Mouse (Mus musculus) frontal cortex, postnatal 25 days (tissue): ENCODE results near the gene Slc9a9.
"Not testable (repeated sequence)": the region's sequence is repeated elsewhere in the genome, so short reads cannot be mapped to it uniquely, and the experiment has no call there.

Experiments
- DNase-seq, 2 experiments: peaks; one replicate each; pipeline ENCODE4 v3.0.0; 2022; ENCODE audit warnings: low spot score in 2 of 2

Slc9a9 gene

DNA sequence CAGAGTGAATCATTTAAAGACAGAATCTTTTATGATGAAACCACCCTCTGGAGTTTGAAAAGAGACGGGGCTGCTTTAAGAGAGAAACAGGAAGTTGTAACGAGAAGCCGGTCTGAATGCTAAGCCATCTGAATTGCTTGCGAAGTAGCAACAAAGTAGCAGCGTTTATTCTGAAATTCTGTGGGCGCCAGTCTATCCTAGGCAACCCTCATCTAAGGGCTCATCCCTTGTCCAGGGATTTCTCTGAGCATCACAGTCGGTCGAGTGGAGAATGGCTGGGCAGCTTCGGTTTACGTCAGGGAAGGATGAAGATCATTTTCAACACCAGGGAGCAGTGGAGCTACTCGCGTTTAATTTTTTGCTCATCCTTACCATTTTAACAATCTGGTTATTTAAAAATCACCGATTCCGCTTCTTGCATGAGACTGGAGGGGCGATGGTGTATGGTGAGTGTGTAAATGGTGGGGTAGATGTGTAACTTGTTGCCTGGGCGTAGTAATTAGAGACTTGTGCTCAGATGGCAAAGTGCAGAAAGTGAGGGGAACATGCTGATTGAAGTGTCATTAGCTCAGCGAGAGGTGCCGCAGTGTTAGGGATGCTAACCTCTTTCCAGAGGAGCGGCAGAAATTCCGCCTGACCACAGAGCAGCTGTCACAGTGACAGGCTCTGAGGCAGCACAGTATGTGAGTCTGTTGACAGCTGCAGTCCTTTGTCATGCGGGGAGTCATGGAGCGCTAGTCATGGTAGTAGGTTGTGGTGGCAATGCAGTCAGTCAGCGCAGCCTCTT lies at the start of gene Slc9a9:
Gene Slc9a9, plus strand, starts transcription at position 119 of the 787 bp plus-strand sequence.
- peak; percentile 25 to 43 for DNase-seq

GRCm38 (mm10) chr9:94620342-94620741 lies 49.4 kb upstream of the Slc9a9 start:
- no peak for DNase-seq

DNA sequence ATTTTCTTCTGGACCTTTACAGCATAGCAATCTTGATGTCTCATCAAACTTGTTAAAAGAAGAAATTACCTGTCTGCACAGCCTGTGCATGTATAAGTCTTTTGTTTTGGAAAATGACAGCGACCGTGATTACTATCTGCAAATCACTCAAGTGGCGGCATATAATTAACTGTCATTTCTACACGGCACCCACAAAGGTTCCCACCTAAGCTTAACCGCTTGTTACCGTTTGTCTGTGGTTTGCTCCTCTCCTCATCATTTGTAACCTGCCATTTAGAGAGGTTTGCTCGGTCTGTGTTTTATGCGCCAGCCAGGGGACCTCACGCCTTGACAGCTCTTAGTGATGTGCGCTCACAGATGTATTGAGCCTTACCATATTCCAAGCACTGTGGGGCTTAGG lies 48.9 kb upstream of the Slc9a9 start:
- DNase-seq: no peak

GRCm38 (mm10) chr9:94621902-94622301 lies 47.8 kb upstream of the Slc9a9 start:
- DNase-seq: no peak

DNA sequence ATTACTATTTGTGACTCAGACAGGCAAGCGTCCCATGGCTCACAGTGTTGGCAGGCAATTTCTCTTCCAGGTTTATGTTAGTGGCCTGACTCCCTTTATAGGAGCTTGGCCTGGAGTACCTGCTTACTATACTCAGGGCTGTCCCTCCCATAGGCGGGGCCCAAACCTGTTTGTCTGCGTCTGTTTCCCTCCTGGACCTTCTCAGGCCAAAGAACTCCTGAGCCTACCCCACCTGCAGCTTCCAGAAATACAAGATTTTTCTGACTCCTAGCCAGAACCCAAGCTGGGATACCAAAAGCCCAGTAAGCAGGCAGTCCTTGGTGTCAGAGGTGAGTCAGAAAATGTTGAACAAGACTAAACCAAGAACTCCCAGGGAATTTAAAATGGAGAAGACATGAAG lies 43.0 kb upstream of the Slc9a9 start:
- no peak for DNase-seq

- no peak for DNase-seq
These were observed 40.8 kb upstream of the Slc9a9 start for GRCm38 (mm10) chr9:94628948-94629347.

GRCm38 (mm10) chr9:94634275-94634674 lies 35.4 kb upstream of the Slc9a9 start:
- not testable (repeated sequence) for DNase-seq

DNA sequence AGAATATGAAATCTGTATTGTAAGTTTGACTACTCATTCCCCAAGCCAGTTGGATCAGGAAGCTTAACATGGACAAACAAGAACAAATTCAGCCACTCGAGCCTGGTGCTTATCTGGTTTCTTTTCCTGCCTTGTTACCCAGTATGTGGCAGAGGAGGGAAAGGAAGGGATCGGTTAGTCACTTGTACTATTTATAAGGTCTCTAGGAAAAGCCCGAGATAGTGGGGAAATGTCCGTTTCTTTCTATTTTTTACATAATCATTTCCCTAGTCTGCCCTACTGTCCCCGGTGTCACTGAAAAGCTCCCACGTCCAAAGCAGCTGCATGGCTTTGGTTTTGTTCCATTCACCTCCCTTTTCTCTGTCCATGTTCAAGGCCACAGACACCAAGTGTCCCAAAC lies 24.1 kb upstream of the Slc9a9 start:
- DNase-seq: no peak

GRCm38 (mm10) chr9:94647425-94647824 lies 22.3 kb upstream of the Slc9a9 start:
- DNase-seq: no peak

DNA sequence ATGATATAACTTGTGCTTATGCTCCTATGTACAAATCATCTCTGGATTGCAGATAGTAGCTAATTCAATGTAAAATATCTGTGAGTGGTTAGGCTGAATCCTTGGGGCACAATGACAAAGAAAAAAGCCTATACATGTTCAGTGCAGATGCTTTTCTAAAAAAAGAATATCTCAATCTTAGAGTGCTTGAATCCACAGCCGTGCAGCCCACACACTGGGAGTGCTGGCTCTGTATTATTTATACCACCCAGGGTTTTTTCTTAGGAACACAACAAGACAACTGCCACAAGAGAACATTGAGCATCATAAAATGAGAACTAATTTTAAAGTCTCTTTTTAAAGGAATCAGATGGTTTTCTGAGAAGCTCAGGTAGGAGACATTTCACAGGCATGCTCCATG lies 19.7 kb upstream of the Slc9a9 start:
- DNase-seq: no peak

GRCm38 (mm10) chr9:94653198-94653597 lies 16.5 kb upstream of the Slc9a9 start:
- DNase-seq: no peak

DNA sequence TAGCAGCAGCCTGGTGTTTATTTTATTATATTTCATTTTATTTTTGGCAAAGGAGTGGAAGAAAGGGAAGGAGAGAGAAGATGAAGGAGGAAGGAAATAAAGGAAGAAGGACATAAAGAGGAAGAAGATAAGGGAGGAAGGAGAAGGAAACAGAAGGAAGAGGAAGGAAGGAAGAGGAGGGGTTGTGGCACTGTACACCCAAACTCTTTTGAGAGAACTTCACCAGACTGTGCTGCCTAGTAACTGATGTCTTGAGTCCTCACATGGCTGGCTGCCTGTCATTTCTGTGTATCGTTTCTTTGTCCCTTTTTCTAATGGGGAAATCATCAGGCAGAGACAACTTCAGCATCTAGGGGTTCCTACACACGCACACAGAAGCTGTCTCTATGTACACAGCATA lies 15.9 kb upstream of the Slc9a9 start:
- no peak for DNase-seq

- DNase-seq: no peak
These were observed 13.4 kb upstream of the Slc9a9 start for GRCm38 (mm10) chr9:94656265-94656664.

- no peak for DNase-seq
These were observed 10.1 kb upstream of the Slc9a9 start for GRCm38 (mm10) chr9:94659401-94660152.

- no peak for DNase-seq
These were observed 7.9 kb upstream of the Slc9a9 start for GRCm38 (mm10) chr9:94661768-94662167.

- DNase-seq: no peak
These were observed 4.5 kb upstream of the Slc9a9 start for GRCm38 (mm10) chr9:94665248-94665647.

- DNase-seq: peak; percentile 39 to 50
These were observed 1.1 kb upstream of the Slc9a9 start for GRCm38 (mm10) chr9:94668589-94668988.

DNA sequence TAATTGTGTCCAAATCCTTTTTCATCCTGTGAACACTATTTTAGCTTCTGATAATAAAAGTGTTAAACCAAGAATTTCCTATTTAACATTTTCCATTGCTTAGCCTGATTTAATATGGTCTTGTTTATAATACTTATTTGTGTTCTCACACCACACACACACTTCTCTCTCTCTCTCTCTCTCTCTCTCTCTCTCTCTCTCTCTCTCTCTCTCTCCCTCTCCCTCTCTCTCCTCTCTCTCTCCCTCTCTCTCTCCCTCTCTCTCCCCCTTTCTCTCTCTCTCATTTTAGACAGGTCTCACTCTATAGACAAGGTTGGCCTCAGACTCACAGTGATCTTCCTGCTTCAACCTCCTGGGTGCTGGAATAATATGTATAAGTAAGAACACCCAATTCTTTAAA lies 995 bp downstream of the Slc9a9 start:
- no peak for DNase-seq

DNA sequence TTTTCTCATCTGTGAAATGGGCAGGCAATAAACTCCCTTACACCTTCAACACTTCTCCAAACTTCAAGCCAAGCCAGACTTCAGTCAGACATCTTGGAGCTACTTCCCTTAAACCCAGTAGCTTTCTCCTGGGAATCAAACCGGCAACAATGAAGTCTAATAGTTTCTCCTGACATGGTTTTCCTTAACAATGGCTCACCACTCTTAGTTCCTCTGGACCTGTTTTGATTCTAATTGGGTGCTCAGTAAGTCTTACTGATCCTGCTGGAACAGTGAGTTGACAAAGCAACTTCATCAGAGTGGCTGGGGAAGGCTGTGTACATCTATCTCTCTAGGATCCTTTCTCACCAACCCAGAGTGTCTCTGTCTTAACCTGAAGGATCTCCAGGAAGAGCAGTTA lies 5.0 kb downstream of the Slc9a9 start:
- no peak for DNase-seq

GRCm38 (mm10) chr9:94678021-94678655 lies 8.4 kb downstream of the Slc9a9 start:
- no peak for DNase-seq

- no peak for DNase-seq
These were observed 10.9 kb downstream of the Slc9a9 start for GRCm38 (mm10) chr9:94680468-94681094.

- peak in 1 of 2 experiments; percentile 44 for DNase-seq
These were observed 11.4 kb downstream of the Slc9a9 start for GRCm38 (mm10) chr9:94681095-94681487.
